Mouse (Mus musculus) cerebellum, adult 2 months (tissue): ENCODE data around the gene Etv6.

Experiments
- CTCF ChIP-seq: fragments of 200-500 bp; IDR thresholded peaks from 2 replicates; pipeline ENCODE4 v1.5.1; 2011; ENCODE audit warnings: low read depth, mild to moderate bottlenecking, control low read depth, low read length, moderate library complexity, borderline replicate concordance; ENCODE audit not compliant: insufficient read depth
- POLR2A ChIP-seq: fragments of 200-500 bp; IDR thresholded peaks from 2 replicates; pipeline ENCODE4 v1.6.1; 2011; ENCODE audit warnings: low read length, control low read depth, borderline replicate concordance; ENCODE audit not compliant: insufficient read depth

- no peak for TF ChIP-seq CTCF
- no peak for TF ChIP-seq POLR2A
These were observed 137.9 kb downstream of the Etv6 start for GRCm38 (mm10) chr6:134173439-134173838.
